In the genomic region with DNA sequence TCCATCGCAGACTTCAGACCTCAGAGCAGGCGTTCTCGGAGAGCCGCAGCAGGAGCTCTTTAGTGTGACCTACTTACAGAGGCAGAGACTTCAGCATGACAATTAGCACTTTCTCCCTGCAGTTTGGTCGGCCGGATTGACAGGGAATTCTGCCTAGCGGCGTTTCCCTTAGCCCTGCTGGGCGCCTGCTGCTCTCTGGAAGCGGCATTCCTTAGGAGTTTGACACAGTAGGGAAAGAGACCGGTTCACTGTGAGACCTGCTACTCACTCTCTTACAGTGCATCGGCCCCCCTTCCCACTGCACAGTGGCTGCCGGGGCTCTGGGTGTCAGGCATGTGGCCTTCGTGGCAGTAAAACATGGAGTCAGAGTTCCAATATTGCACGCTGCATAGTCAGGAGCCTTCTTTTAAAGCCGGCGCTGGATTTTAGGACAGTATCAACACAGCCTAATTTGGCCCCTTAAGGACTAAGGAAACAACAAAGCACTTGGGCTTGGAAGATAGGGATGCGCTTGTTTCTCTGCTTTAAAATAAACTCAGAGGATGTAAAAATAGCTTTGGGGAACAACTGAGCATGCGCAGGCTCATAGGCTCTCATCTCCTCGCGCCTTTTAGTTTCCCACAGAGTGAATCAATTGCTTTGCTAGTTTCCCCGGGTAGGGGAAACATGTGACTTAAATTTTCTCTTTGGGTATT, we compare ENCODE assay signal across 8 mouse cellular contexts.
DNase-seq lines count a peak whose midpoint lies in the region; ATAC-seq lines count a peak whose summit lies in the region.

No protein-coding gene starts in this region.

- peak overlapping the region; percentile 26 for H3K4me3 ChIP-seq in kidney, embryonic 15.5 days (replicated peaks)
- peak overlapping the region; percentile 33 for H3K4me3 ChIP-seq in forebrain, embryonic 12.5 days (replicated peaks)

- 2% methylated on average over 22 of the region's 22 CpGs for WGBS in kidney, embryonic 15.5 days
- under 1% methylated on average over 22 of the region's 22 CpGs for WGBS in forebrain, embryonic 12.5 days

- ATAC-seq in kidney, embryonic 15.5 days (replicated peaks; ENCODE audit: low FRiP score): no peak
- ATAC-seq in forebrain, embryonic 12.5 days (ENCODE audit: low FRiP score): peak; percentile 80

- no peaks in the 10 kb centered on the region for H3K36me3 ChIP-seq in kidney, embryonic 15.5 days
- no peaks in the 10 kb centered on the region for H3K36me3 ChIP-seq in forebrain, embryonic 12.5 days (replicated peaks)

- H3K4me2 ChIP-seq in kidney, embryonic 15.5 days: peak overlapping the region; percentile 63
- H3K4me2 ChIP-seq in forebrain, embryonic 12.5 days: peak overlapping the region; percentile 59

- H3K9ac ChIP-seq in kidney, embryonic 15.5 days: no peak overlapping the region
- peak overlapping the region; percentile 33; the same call in 1 of the 2 replicates for H3K9ac ChIP-seq in forebrain, embryonic 12.5 days

- no peak for DNase-seq in kidney, adult 11 months
- DNase-seq in brain, embryonic 18.5 days (ENCODE audit: low read depth, low spot score): peak; percentile 32
- DNase-seq in hindlimb bud, embryonic 11.5 days (ENCODE audit: extremely low spot score, low read depth, low spot score): peak; percentile 26
- peak; percentile 55 for DNase-seq in neural tube, embryonic 10.5 days (ENCODE audit: extremely low spot score, low spot score)
- no peak for DNase-seq in spleen, postnatal 14 days (ENCODE audit: low spot score in 2 of 2)
- DNase-seq in ovary, postnatal 14 days (ENCODE audit: low spot score): no peak

- peaks cover 17% of the 10 kb centered on the region for H3K4me1 ChIP-seq in kidney, embryonic 15.5 days
- peaks cover 26% of the 10 kb centered on the region for H3K4me1 ChIP-seq in forebrain, embryonic 12.5 days

- peaks cover 47% of the 10 kb centered on the region for H3K27me3 ChIP-seq in kidney, embryonic 15.5 days
- peaks cover 23% of the 10 kb centered on the region for H3K27me3 ChIP-seq in forebrain, embryonic 12.5 days

- no peak overlapping the region for H3K27ac ChIP-seq in kidney, embryonic 15.5 days
- peak overlapping the region; percentile 74 for H3K27ac ChIP-seq in forebrain, embryonic 12.5 days

- H3K9me3 ChIP-seq in kidney, embryonic 15.5 days (replicated peaks): no peaks in the 10 kb centered on the region
- H3K9me3 ChIP-seq in forebrain, embryonic 12.5 days: no peaks in the 10 kb centered on the region

Comparison
In these comparisons a context has a peak if more than half of its experiments do, and no peak if none do; other contexts are left out.
1. DNase-seq: peak in brain, embryonic 18.5 days (single experiment), hindlimb bud, embryonic 11.5 days (single experiment) and neural tube, embryonic 10.5 days (single experiment); none in kidney, adult 11 months (single experiment), spleen, postnatal 14 days (0 of 2) and ovary, postnatal 14 days (single experiment).